Mouse (Mus musculus) urinary bladder, postnatal 14 days (tissue): ENCODE results near the gene Lgals4.
A peak's percentile ranks its signal among the peaks of the same experiment; 100 is the strongest.
"Not testable (repeated sequence)": the region's sequence is repeated elsewhere in the genome, so short reads cannot be mapped to it uniquely, and the experiment has no call there.

Source experiments
- DNase-seq: peaks from one replicate; pipeline ENCODE4 v3.0.0; 2021; ENCODE audit warnings: low spot score

The Lgals4 gene

GRCm38 (mm10) chr7:28865481-28866300 lies 32.0 kb downstream of the Lgals4 start:
- DNase-seq, result peak; percentile 87

GRCm38 (mm10) chr7:28866769-28867507 lies 33.3 kb downstream of the Lgals4 start:
- no peak for DNase-seq

GRCm38 (mm10) chr7:28867508-28868340 lies 34.1 kb downstream of the Lgals4 start:
- DNase-seq, result peak; percentile 82

GRCm38 (mm10) chr7:28870901-28871664 lies 37.4 kb downstream of the Lgals4 start:
- DNase-seq, result no peak

- no peak for DNase-seq
These were observed 40.9 kb downstream of the Lgals4 start for GRCm38 (mm10) chr7:28874565-28874964.

GRCm38 (mm10) chr7:28876099-28876498 lies 42.4 kb downstream of the Lgals4 start:
- DNase-seq, result no peak

GRCm38 (mm10) chr7:28877155-28877554 lies 43.5 kb downstream of the Lgals4 start:
- DNase-seq, result no peak

- no peak for DNase-seq
These were observed 44.2 kb downstream of the Lgals4 start for GRCm38 (mm10) chr7:28877856-28878255.

GRCm38 (mm10) chr7:28879606-28880005 lies 46.0 kb downstream of the Lgals4 start:
- no peak for DNase-seq

- no peak for DNase-seq
These were observed 46.9 kb downstream of the Lgals4 start for GRCm38 (mm10) chr7:28880554-28880953.

- DNase-seq, result no peak
These were observed 47.5 kb downstream of the Lgals4 start, which contains the start of gene Capn12 for GRCm38 (mm10) chr7:28881199-28881598. Gene Capn12 (plus strand): TSS chr7:28881422.

GRCm38 (mm10) chr7:28883039-28883438 lies 49.4 kb downstream of the Lgals4 start:
- DNase-seq, result no peak

- not testable (repeated sequence) for DNase-seq
These were observed 50.0 kb downstream of the Lgals4 start for GRCm38 (mm10) chr7:28883704-28884103.

GRCm38 (mm10) chr7:28886486-28886885 lies 52.8 kb downstream of the Lgals4 start:
- no peak for DNase-seq

- DNase-seq, result no peak
These were observed 55.1 kb downstream of the Lgals4 start for GRCm38 (mm10) chr7:28888701-28889161.
